Mouse (Mus musculus) frontal cortex, postnatal 25 days (tissue): ENCODE results near the gene Ppm1m.

Experiments used
- DNase-seq, 2 experiments: peaks; one replicate each; pipeline ENCODE4 v3.0.0; 2022; ENCODE audit warnings: low spot score in 2 of 2

Gene Ppm1m

DNA sequence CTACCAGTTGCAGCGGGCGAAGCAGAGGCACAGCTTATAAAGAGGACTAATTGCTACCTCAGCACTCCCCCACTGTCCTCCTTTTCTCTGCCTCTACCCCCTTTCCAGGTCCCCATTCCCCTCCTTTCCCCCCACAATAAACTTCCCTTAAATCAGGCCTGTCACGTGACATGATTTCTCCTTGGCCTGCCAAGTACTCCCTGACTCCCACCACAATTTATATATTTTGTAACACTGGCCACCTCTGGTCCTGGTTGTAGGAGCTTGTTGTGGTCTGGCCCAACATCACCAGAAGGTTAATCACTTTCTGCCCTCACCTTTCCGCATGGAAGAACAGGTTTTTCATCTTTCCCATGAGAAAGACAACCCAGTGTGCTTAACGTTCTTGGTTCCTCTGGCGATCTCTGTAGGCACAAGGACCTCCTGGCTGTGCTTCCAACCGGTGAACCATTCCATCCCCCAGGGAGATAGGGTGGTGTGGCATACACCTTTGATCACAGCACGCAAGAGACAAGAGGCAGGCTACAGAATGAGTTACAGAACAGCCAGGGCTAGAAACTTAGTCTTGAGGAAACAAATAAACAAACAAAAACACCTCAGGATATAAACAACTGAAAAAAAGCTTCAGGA is 21.5 kb upstream of the Ppm1m start:
- DNase-seq: no peak

DNA sequence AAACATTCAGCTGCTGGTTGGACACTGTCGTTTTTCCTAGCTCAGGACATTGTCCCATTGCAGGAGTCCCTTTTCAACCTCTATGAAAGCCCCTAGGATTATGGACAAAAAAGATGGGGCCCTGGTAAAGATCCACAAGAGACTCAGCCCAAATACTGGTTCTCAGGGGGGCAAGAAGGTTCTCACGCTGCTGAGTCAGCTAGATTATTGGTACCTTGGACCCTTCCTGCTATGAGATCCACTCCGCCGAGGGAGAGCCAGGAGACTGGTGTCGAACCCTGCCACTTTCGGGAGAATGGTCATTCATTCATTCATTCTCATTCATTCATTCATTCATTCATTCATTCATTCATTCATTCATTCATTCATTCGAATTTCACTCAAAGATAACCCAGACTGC is 17.4 kb upstream of the Ppm1m start:
- DNase-seq: no peak

DNA sequence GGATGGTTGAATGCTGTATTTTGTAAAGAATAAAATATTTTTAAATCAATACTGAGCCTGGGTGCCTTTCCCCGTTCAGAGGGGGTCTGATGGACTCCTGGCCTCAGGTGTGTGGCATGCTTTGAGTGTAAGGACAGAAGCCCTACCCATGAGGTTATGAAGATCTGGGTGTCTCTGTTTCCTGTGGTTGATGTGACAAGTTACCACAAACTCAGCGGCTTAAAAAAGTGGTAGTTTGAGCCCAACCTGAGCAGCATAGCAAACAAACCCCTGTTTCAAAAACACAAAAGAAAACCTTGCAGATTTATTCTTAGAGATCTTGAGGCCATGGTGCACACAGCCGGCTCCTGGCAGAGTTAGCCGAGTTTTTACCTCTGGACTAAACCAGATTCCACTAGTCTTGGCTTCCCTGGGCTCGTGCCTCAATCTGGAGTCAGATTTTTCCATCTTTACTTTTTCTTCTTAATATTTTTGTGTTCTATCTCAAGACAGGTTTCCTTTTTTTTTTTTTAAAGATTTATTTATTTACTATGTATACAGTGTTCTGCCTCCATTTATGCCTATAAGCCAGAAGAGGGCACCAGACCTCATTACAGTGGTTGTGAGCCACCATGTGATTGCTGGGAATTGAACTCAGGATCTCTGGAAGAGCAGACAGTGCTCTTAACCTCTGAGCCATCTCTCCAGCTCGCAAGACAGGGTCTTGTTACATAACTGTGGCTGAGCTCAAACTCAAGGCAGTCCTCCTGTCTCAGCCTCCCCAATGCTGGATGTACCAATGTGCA is 16.0 kb upstream of the Ppm1m start:
- no peak for DNase-seq

DNA sequence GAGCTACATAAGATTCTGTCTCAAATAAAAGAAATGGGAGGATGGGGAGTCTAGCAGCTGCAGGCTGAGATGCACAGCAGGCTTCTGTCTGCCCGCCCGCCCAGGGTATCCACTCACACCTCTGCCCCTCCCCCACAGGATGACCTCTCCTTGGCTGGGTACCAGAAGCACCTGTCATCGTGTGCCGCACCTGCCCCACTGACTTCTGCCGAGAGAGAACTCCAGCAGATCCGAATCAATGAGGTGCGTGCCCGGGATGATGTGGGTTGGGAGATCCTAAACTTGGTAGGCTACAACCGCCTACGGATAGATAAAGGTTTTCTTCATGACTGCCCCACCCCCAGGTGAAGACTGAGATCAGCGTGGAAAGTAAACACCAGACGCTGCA is 13.0 kb upstream of the Ppm1m start:
- DNase-seq: no peak

DNA sequence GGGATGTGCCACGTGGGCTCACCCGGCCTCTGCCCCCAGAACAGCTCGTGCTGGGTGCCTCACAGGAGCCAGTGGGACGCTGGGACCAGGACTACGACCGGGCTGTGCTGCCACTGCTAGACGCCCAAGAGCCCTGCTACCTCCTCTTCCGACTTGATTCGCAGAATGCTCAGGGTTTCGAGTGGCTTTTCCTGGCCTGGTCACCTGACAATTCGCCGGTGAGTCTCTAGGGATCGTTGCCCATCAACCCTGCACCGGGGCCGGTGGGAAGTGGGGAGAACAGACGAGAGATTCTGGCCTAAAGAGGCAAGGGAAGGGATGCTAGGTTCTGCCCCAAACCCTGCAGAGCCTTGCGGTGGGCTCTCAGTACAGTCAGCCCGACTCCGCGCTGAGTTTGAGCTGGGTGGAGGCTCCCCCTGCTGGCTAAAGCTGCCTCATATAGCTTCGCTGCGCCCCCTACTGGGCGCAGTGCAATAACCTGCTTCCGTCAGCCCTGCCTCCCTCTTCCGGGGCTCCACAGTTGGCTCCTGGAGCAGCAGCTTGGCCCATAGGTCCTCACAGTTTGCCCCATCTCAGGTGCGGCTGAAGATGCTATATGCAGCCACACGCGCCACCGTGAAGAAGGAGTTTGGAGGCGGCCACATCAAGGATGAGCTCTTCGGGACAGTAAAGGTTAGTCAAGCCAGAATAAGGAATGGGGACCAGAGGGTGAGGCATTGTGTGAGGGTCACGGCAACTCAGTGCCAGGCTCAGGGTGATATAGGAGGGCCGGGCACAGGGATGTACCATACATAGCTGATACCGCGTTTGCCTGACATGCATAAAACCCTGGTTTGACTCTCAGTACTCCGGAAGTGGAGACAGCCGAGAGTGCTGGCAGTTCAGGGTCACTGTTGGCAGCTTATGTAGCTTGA is 12.4 kb upstream of the Ppm1m start:
- DNase-seq: peak; percentile 77 to 79

DNA sequence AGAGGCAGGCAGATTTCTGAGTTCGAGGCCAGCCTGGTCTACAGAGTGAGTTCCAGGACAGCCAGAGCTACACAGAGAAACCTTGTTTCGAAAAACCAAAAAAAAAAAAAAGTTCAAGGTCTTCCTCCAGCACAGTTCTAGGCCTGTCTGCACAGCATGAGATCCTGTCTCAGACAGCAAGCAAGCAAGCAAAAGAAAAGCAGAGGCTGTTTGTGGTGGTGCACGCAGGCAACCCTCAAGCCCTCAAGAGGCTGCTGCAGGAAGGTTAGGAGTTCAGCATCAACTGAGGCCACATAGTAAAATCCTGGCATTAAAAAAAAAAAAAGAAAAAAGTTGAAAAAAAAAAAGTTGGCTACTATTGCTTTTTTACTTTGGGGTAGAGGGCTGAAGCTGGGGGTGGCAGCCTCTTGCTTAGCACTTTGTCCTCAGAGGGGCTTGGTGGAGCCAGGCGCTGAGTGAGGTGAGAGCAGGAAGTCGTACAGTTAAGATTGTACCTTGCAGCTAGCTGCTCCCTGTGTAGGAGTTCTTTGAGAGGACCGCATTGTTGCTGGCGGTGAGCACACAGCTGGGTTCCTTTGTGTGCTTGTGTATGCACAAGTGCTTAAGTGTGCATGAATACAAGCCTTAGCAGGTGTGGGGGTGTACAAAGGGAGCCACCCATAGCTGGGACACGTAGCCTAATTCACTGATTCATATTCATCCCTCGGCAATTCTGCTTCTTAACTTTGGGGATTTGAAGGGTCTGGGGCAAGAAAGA is 11.5 kb upstream of the Ppm1m start:
- no peak for DNase-seq

DNA sequence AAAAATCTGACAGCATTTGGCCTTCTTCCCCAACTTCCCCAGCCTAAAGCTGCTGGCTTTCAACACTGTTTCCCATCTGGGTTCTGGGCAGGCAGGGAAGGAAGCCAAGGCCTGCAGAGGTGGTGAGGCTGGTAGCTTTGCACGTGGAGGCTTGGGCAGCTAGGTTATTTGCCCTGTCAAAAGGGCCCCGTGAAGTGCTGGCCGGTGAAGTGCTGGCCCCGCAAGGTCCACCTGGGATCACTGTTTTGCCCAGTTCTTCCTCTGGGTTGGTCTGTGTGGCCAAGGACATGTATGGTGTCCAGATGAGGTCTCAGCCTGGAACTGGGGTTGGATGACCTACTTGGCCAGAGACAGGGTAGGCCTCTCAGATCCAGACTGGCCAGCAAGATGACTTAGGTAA is 10.4 kb upstream of the Ppm1m start:
- no peak for DNase-seq

DNA sequence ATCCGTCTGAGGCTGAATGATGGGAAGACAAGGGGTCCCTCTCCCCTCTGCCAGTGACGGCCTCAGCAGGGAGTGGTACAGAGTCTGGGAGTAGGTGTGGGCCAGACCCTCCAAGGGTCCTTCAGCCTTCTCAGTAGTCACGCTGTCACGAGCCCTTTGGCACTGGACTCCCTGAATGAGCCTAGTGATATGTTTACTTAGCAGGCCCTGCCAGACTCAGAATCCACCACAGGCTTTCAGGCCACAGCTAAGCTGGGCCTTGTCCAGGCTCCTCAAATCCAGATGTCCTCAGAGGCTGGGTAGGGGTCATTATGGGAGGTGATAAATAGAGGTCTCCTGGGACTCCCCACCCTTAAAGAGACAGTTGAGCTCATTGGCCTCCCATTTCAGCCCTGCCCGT is 8.6 kb upstream of the Ppm1m start:
- DNase-seq: no peak

DNA sequence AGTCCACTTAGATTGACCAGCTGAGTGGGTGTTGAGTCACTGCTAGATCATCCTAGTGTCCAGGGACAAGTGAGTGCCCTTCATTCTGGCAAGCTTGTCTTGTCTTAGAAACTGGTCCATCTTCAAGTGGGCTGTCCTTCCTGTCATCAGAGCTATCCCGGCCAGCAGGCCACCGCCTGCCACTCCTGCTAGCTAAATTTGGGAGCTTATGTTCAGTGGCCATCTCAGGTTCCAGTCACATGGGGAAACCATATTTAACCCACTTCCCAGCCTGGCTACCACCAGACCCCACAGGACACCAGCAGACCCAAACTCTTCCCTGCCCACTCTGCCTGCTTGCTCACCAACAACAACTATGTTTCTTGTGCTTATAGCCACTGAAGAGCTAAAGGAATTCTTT is 7.0 kb upstream of the Ppm1m start:
- DNase-seq: no peak

DNA sequence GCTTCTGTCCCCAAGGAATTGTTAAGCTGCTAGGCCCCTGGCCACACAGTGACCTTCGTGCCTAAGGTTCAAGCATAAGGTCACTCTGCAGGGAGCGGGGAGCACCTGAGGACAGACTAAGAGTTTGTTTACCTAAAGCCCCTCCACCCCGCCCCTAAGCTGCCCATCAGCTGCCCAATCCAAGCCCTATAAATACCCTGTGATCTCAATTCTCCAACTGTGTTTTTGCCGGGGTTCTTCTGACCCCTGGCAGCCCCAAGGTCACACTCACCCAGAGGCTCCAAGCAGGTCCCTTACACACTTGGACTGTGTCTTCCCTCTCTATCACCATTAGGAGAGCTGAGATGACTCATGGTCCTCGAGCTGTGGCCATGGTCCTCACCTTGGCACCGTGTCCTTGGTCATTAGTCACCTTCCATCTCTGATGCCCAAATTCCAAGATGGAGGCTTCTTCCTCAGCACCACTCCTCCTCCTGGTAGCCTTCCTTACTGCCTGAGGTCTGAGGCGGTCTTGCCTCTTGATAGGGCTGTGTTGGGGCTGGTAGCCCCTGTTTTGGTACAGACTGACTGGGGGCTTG is 6.3 kb upstream of the Ppm1m start:
- DNase-seq: no peak

DNA sequence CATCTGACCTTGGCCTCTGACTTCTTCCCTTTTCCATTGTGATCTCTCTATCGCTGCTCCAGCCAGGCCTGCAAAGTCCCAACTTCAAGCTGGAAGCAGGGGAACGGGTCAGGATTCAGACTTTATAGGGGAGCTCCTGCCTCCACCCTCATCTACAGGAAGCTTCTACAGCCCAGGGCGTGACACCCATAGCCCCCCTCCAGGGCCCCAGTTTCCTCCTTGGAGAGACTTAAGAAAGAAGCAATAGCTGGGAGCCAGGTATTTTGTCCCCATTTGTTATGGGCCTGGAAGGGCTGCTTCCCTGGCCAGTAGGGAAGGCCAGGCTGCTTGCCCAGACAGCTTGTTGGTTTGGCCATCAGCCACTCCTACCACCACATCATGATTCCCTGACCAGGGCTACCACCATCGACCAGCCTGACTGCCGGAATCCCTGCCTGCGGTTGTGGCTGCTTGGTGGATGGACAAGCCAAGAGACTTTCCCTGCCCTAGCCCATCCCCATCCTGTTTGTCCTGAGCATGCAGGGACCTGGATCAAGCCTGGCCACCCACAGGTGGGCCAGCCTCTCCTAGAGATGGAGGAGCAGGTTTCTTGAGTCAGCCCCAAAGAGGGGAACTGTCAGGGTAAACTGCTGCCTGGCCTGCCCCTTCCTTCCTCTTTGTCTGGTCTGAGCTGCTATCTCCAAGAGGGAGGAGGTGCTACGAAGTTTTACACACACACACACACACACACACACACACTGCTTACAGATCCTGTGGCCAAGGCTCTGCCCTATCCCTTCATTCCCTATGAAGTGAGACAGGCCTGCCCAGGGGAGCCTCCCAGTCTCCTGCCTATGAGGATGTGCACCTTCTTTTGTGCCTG is 4.7 kb upstream of the Ppm1m start:
- no peak for DNase-seq

DNA sequence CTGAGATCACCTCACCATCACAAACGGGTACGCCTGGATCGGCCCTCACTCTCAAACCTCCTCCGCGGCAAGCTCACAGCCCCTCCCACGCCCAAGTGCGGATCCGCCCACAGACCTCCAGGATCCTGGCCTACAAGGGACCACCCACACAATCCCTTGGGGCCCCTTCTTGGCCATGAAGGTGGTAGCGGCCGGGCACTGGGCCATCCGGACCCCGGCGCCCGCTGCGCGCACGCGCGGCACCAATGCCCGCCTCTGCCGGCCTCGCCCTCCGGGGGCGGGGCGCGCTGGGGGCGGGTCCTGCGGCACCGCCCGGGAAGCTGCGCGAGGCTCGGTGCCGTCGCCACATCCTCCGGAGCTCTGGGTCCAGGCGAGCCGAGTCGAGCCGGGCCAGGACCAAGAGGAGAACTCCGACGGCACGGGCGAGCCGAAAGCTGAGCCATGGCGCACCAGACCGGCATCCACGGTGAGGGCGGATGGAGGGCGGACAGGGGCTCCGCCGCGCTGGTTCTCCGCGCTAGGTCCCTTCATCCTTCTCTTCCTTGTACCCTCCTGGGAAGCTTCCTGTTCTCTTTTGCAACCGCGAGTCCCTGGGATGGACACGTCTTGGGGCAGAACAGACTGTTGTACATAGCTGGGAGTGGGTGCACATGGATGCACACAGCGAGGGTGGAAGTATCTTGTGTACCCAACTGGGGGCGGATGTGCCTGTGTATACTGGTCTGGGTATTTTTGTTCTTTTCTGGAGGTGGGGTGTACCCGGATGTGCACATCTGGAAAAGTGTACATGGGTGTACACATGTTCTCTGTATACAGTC is 3.5 kb upstream of the Ppm1m start, which contains the start of gene Twf2:
TSS of gene Twf2 (plus strand) at position 290 of the 818 bp plus-strand sequence.
- peak; percentile 70 to 81 for DNase-seq

DNA sequence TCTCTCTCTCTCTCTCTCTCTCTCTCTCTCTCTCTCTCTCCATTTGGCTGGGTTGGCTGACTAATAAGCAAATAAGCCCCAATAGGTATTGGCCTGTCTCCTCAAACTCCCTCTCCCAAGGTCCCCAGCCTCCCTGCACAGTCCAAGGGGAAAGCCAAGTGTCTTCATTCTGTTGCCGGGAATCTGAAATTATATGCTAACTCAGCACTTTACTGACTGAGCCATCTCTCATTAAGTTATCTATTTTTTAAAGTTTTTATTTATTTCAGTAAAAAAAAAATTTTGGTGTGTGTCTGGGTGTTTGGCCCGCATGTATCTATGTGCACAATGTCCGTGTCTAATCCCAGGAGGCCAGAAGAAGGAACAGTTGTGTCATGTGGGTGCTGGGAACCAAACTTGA is 2.3 kb upstream of the Ppm1m start:
- no peak for DNase-seq

DNA sequence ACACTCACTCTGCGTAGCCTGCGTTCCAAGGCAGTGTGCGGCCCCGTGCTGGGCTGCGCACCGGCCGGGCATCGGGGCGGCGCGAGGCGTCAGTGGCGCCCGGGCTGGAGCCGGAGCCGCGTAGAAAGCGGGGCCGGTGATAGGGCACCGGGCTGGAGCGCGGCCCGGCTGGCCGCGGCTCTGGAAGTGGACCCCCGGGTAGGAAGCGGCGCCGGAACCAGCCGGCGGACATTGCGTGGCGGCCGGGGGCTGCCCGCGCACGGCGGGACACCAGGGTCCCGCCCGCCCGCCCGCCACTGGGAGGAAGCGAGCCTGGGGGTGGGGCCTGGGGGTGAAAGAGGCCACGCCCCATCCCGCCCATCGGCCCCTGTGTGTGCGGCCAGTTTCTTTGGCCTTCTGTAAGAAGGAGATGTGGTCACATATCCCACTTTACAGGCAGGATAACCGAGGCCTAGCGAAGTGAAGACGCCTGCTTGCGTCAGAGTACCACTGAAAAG is 536 bp downstream of the Ppm1m start:
- no peak for DNase-seq

DNA sequence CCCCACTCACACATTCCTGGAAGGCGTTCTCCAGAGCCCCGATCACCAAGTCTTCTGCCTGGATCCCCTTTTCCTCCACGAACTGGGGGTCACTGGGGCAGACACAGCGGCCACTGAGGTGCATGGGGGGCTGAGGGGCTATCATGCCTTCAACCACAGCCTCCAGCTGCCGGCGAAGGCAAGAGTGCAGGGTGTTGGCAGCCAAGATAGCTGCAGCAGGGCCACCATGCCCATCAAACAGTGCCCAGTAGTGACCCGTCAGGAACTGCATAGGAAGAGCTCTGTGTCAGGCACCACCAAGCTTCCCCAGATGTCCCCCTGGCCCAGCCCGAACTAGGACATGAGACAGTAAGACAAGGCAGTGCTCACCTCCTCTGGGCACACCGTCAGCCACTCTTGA is 1.8 kb downstream of the Ppm1m start:
- no peak for DNase-seq

DNA sequence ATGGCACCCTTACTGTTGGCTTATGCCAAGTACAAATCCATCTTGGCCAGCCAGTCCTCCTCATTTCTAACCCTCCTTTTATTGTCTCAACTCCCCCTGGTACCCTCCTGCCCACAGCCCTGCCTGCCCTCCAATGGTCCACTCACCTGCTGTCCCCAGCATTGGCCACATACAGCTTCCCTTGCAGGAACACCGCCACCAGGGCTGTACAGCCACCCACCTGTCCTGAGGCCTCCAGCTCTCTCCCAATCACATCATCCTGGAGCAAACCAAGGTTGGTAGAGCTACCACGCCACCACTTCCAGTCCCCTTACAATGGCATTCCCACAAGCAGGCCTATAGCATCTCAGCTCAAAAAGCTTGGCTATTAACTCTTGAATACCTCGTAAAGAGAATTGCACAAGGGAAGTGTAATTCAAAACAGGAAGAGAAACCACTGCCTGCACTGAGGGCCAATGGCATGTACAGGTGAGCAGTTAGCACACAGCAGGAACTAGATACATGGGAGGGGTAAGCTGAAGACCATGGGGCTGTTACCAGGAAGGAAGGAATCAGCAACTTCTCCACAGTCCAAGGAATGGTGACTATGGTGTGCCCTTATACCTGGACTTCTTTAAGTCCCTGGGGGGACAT is 2.3 kb downstream of the Ppm1m start:
- DNase-seq: no peak

DNA sequence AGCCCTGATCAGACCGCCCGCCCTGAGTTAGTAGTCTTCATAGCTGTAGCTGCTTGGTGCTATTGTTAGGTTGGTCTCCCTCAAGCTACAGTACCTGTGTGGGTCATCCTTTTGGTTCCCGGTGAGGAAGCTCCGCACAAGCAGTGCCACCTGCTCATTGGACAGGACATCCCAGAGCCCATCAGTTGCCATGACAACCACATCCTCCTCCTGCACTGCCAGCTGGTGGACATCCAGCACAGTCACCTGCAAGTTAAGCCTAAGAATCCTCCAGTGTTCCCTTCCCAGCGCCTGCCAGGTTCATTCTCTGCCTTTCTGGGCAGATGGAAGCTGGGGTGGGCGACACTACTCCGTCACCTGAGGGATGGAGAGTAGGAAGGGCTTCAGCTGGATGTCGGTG is 3.9 kb downstream of the Ppm1m start:
- no peak for DNase-seq

DNA sequence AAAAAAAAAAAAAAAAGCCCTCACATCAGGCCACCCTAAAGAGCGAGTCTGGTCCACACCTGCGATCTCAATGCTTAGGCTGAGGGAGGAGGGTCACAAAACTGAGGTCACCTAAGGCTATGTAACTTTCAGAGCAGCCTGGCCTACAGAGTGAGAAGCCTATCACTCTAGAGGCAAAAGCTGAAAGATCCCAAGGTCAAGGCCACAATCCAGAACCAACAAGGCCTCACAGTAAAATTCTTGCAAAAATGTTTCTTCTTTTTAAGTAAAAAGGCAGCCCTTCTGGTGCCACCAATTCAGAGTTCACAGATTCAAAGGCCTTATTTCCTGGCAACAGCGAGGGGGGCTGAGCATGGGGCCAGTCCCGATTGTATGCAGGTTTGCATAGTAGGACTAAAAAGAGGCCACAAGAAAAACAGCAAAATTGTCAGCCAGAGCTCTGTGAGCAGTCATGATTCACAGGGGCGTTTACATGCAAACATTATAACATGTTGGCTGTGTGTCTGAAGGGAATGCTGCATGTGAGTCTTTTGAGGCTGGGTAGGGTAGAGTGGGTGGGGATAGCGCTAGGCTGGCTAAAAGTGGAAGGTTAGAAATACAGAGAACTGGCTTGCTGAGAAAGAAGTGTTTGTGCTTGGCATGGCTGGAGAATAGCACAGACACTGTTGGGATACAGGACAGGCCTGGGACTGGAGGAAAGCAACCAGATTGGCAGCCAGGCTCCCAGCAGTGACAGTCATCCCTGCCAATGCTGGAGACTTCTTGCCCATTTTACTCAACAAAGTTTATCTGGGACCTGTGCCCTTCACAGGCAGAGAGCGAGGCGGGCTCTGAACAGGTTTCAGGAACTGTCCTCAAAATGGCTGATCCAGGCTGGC is 5.4 kb downstream of the Ppm1m start:
- no peak for DNase-seq
